Mouse (Mus musculus) gastrocnemius, postnatal 4 days (tissue): ENCODE results near the gene Spdye4b. TPM values are rescaled to one million over a fixed set of nuclear protein-coding genes. Genes with fewer than 3 reads are reported as not detected.

Experiments
- DNase-seq, 2 experiments: peaks; one replicate each; pipeline ENCODE4 v3.0.0; 2021 to 2022; ENCODE audit warnings: low spot score in 2 of 2, mixed read lengths in 2 of 2
- microRNA-seq: library from miRNA; unstranded; fragments of <30 nt; microRNA quantifications from one replicate; pipeline ENCODE4 v1.2.0, GENCODE M21; 2021
- total RNA-seq, 2 experiments: library from RNA; stranded (reverse); gene quantifications; 2 replicates each; pipeline ENCODE4 v1.2.3; 2021

Spdye4b gene
- total RNA-seq, 2 experiments from 2014 or later, result not detected

- no peak for DNase-seq
Measured at GRCm38 (mm10) chr5:143213832-143214231, 33.0 kb downstream of the Spdye4b start.

- DNase-seq, result no peak
Measured at GRCm38 (mm10) chr5:143220996-143221395, 40.2 kb downstream of the Spdye4b start.

- DNase-seq, result no peak
Measured at GRCm38 (mm10) chr5:143222287-143222686, 41.5 kb downstream of the Spdye4b start.

DNA sequence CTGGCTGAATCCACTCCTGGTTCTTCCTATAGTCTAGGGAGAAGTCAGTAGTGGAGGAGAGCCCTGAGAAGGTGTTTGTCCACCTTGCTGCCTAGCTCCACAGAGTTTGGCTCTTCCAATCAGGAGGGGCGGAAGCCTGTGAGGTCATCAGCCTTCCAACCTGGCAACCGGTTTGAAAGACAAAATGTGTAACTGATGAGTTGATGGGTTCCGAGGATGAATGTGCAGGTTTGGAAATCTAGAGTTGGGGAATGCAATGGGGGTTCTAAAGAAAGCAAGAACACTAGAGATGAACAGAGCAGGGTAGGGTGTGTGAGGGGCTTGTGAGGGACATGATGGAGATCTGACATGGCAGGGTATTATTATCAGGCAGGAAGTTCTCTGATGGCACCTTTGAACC, 46.0 kb downstream of the Spdye4b start, which contains the start of gene Spdye4a:
Gene Spdye4a, minus strand, starts transcription at position 101 of the 400 bp plus-strand sequence.
- DNase-seq, result no peak

GRCm38 (mm10) chr5:143235028-143235693, 54.3 kb downstream of the Spdye4b start, which contains the start of gene Zfp12:
Gene Zfp12, plus strand, starts transcription at chr5:143235163.
- DNase-seq, result peak; percentile 83 to 93

DNA sequence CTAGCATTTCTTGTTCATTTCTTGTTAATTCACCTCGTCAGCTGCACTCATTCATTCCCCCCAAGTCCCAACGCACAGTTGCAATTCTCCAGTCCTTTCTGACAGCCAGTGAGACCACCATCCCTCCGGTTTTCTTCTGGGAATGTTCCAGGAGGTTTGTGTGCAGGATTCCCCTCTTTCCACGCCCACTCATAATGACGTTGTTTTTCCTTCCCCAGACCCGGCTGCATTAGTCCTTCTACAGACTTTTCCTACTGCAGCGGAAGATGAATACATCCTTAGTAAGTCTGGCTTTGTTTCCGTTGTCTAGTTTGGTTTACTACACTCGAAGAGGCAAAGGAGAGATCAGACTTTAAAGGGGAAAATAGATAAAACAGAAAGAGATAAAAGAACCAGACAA, 55.2 kb downstream of the Spdye4b start:
- DNase-seq, result no peak

DNA sequence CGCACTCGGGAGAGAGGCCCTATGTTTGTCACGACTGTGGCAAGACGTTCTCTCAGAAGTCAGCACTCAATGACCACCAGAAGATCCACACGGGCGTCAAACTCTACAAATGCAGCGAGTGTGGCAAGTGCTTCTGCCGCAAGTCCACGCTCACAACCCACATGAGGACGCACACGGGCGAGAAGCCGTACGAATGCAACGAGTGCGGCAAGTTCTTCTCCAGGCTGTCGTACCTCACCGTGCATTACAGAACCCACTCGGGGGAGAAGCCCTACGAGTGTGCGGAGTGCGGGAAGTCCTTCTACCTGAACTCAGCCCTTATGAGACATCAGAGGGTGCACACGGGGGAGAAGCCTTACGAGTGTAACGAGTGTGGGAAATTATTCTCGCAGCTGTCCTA, 64.1 kb downstream of the Spdye4b start:
- no peak for DNase-seq

DNA sequence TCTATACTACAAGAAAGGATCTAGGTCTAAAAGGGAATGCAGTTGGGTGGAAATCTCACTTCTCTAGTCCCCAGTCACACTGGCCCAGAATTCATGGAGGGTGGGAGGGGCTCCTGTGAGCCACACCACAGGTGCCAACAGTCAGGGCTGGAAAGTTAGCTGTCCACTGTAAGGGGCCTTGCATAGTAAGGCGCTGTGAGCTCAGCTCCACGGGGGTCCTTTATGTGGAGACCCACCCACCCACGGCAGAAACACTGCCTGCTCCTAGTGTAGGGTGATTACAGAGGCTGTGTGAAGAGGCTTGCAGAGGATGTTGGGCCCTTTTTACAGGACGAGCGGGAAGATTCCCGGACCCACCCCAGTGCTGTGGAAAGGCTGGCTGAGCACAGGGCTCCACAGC, 71.2 kb downstream of the Spdye4b start:
- DNase-seq, result no peak

DNA sequence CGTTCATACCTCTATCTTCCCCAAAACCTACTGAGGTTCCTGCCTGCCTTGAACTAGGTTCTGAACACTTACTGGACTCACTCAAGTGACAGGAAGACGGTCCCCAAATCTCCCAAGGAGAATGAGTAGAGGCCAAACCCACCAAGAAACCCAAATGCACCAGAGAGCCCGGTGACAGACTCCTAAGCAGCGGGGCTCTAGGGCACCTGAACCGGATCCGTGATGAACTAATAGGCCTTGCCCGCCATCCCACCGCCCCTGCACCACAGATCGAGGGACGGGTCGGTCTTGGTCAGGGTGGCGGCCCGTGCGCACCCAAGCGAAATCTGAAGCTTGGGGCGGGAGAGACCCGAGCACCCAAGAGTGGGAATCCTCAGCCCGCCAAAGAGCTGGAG, 72.0 kb downstream of the Spdye4b start:
- no peak for DNase-seq

DNA sequence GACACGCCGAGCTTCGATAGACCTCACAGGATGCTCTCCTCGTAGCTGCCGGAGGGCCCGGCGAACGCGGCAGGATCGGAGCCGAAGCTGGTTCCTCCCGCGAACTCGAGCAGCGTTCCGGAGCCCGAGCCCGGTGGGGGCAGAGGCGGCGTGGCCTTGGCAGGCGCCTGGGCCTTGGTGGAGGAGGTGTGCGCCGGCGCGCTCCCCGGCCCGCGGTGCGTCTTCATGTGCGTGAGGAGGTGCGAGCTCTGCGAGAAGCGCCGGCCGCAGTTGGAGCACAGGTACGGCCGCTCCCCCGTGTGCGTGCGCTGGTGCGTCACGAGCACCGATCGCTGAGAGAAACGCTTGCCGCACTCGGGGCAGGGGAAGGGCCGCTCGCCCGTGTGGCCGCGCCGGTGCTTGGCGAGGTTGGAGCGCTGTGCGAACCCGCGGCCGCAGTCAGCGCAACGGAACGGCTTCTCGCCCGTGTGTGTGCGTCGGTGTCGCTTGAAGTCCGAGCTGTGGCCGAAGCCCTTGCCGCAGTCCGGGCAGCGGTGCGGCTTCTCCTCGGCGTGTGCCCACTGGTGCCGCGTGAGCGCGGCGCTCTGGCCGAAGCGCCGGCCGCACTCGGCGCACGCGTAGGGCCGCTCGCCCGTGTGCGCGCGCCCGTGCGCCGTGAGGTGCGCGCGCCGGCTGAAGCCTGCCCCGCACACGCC, 72.5 kb downstream of the Spdye4b start:
- DNase-seq, result no peak

DNA sequence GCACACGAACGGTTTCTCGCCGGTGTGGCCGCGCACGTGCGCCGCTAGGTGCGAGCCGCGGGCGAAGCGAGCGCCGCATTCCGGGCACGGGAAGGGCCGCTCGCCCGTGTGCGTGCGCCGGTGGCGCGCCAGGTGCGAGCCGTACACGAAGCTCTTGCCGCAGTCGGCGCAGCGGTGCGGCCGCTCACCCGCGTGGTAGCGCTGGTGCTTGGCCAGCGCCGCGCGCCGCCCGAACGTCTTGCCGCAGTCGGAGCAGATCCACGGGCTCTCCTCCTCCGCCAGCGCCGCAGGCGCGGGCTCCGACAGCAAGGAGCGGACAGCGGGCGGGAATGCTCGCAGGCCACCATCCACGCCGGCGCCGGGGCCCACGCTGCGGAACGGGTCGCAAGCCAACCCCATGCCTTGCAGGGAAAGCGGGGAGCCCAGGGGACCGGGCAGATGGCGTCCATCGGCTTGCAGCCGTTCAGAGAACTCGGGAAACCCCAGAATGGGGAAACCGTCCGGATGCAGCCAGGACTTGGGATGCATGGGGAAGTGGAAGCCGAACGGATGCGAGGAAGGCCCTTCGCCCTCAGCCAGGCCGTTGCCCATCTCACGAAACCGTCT, 73.2 kb downstream of the Spdye4b start:
- DNase-seq, result no peak

Small RNA genes lying within 50 kb of the gene (microRNA-seq; reads per million reads assigned to microRNA genes)
- not detected for gene Gm44405

Other genes with a start within 250 kb of the Spdye4b start
- gene Fscn1, start 220.7 kb upstream of the Spdye4b start, total RNA-seq, result 100 to 1,000 TPM; 182 to 208 TPM
- 10 to 100 TPM; 34.0 to 39.8 TPM for gene Rnf216, start 68.0 kb upstream of the Spdye4b start, total RNA-seq
- under 1 TPM in 1 of 2 experiments, not detected in 1; 0.05 TPM for gene Olfr718-ps1, start 33.4 kb upstream of the Spdye4b start, total RNA-seq
- gene Rbak, start 242 bp upstream of the Spdye4b start, total RNA-seq, result 10 to 100 TPM in 1 of 2 experiments, 1 to 10 TPM in 1; 9.1 to 11.9 TPM
- not detected for gene Spdye4a, start 45.9 kb downstream of the Spdye4b start, total RNA-seq
- 10 to 100 TPM; 14.0 to 15.9 TPM for gene Zfp12, start 54.1 kb downstream of the Spdye4b start, total RNA-seq
- 1 to 10 TPM; 6.7 to 6.8 TPM for gene Zfp316, start 89.0 kb downstream of the Spdye4b start, total RNA-seq
- gene Zfp853, start 112.6 kb downstream of the Spdye4b start, total RNA-seq, result under 1 TPM; 0.69 to 0.70 TPM
- gene E130309D02Rik, start 134.3 kb downstream of the Spdye4b start, total RNA-seq, result 10 to 100 TPM; 13.9 to 15.5 TPM
- 10 to 100 TPM; 35.8 to 38.8 TPM for gene Zdhhc4, start 148.2 kb downstream of the Spdye4b start, total RNA-seq
- under 1 TPM in 1 of 2 experiments, not detected in 1; 0.27 TPM for gene Grid2ip, start 176.3 kb downstream of the Spdye4b start, total RNA-seq
- 100 to 1,000 TPM; 149 to 150 TPM for gene Kdelr2, start 222.8 kb downstream of the Spdye4b start, total RNA-seq